Mouse (Mus musculus) frontal cortex, postnatal 25 days (tissue): ENCODE data around the gene Ntm.

Experiments used
- DNase-seq, 2 experiments: peaks; one replicate each; pipeline ENCODE4 v3.0.0; 2022; ENCODE audit warnings: low spot score in 2 of 2

Ntm gene

GRCm38 (mm10) chr9:29802071-29802705, 160.8 kb downstream of the Ntm start:
- no peak for DNase-seq

- DNase-seq = no peak
Observed at GRCm38 (mm10) chr9:29796281-29796680, 166.7 kb downstream of the Ntm start.

GRCm38 (mm10) chr9:29791199-29791915, 171.6 kb downstream of the Ntm start:
- no peak for DNase-seq

- no peak for DNase-seq
Observed at GRCm38 (mm10) chr9:29790017-29790416, 172.9 kb downstream of the Ntm start.

- DNase-seq = no peak
Observed at GRCm38 (mm10) chr9:29788855-29789254, 174.1 kb downstream of the Ntm start.

GRCm38 (mm10) chr9:29787408-29787807, 175.5 kb downstream of the Ntm start:
- no peak for DNase-seq

- DNase-seq = no peak
Observed at GRCm38 (mm10) chr9:29782697-29783096, 180.2 kb downstream of the Ntm start.

GRCm38 (mm10) chr9:29779739-29780138, 183.2 kb downstream of the Ntm start:
- no peak for DNase-seq

- DNase-seq = no peak
Observed at GRCm38 (mm10) chr9:29776951-29777350, 186.0 kb downstream of the Ntm start.

GRCm38 (mm10) chr9:29776542-29776941, 186.4 kb downstream of the Ntm start:
- no peak for DNase-seq

GRCm38 (mm10) chr9:29776030-29776429, 186.9 kb downstream of the Ntm start:
- no peak for DNase-seq

- DNase-seq = no peak
Observed at GRCm38 (mm10) chr9:29772625-29773388, 190.1 kb downstream of the Ntm start.

- no peak for DNase-seq
Observed at GRCm38 (mm10) chr9:29771870-29772269, 191.1 kb downstream of the Ntm start.

GRCm38 (mm10) chr9:29771071-29771785, 191.7 kb downstream of the Ntm start:
- no peak for DNase-seq

GRCm38 (mm10) chr9:29769361-29769760, 193.6 kb downstream of the Ntm start:
- DNase-seq = no peak

GRCm38 (mm10) chr9:29765990-29766980, 196.7 kb downstream of the Ntm start:
- DNase-seq = no peak

GRCm38 (mm10) chr9:29763338-29763737, 199.6 kb downstream of the Ntm start:
- DNase-seq = no peak

- no peak for DNase-seq
Observed at GRCm38 (mm10) chr9:29761952-29762586, 200.9 kb downstream of the Ntm start.

- no peak for DNase-seq
Observed at GRCm38 (mm10) chr9:29761511-29761910, 201.4 kb downstream of the Ntm start.

- no peak for DNase-seq
Observed at GRCm38 (mm10) chr9:29759940-29760339, 203.0 kb downstream of the Ntm start.
